Mouse (Mus musculus): ENCODE measurements around the gene Prpsap1. TPM values are rescaled to one million over a fixed set of nuclear protein-coding genes. Genes with fewer than 3 reads are reported as not detected.
A peak's percentile ranks its signal among the peaks of the same experiment; 100 is the strongest.

Prpsap1 gene
- polyA plus RNA-seq, 1 experiment from 2014 or later = 196 TPM

GRCm38 (mm10) chr11:116459786-116460185 is 34.2 kb downstream of the Prpsap1 start:
- Histone ChIP-seq H3K9ac (no peak overlapping the region), H3K4me1 (no peaks in the 10 kb centered on the region), H3K27ac (no peak overlapping the region), H3K36me3 (no peaks in the 10 kb centered on the region), H3K27me3 (replicated peaks) (no peaks in the 10 kb centered on the region), H3K4me2 (no peak overlapping the region), H3K4me3 (replicated peaks) (no peak overlapping the region), H3K9me3 (no peaks in the 10 kb centered on the region)
- 65% methylated on average over 4 of the region's 4 CpGs for WGBS
- no peak for ATAC-seq (ENCODE audit: insufficient read depth, low FRiP score, low read depth)

DNA sequence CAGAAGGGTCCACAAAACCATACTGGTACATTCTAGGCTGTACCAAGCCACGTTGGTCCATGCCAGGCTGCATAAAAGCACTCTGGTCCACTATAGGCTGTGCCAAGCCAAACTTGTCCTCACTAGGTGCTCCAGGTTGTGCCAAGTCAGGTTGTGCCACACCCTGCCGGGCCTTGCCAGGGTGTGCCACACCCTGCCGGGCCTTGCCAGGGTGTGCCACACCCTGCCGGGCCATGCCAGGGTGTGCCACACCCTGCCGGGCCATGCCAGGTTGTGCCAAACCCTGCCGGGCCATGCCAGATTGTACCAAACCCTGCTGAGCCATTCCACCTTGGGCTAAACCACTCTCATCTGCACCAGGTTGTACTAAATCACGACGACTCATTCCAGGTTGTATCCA is 37.8 kb downstream of the Prpsap1 start:
- ATAC-seq (ENCODE audit: insufficient read depth, low FRiP score, low read depth) = no peak
- Histone ChIP-seq H3K4me3 (replicated peaks) (no peak overlapping the region), H3K4me2 (no peak overlapping the region), H3K27me3 (replicated peaks) (no peaks in the 10 kb centered on the region), H3K9me3 (no peaks in the 10 kb centered on the region), H3K4me1 (no peaks in the 10 kb centered on the region), H3K27ac (no peak overlapping the region), H3K9ac (no peak overlapping the region), H3K36me3 (no peaks in the 10 kb centered on the region)
- WGBS = 82% methylated on average over 8 of the region's 8 CpGs

- no peak overlapping the region for H3K9ac ChIP-seq
- no peak for ATAC-seq (ENCODE audit: insufficient read depth, low FRiP score, low read depth)
- WGBS = 86% methylated on average over 10 of the region's 10 CpGs
- H3K4me2 ChIP-seq = no peak overlapping the region
- H3K4me1 ChIP-seq = no peaks in the 10 kb centered on the region
- no peaks in the 10 kb centered on the region for H3K27me3 ChIP-seq (replicated peaks)
- H3K9me3 ChIP-seq = no peaks in the 10 kb centered on the region
- no peak overlapping the region for H3K27ac ChIP-seq
- no peaks in the 10 kb centered on the region for H3K36me3 ChIP-seq
- no peak overlapping the region for H3K4me3 ChIP-seq (replicated peaks)
Observed at GRCm38 (mm10) chr11:116453889-116454288, 40.1 kb downstream of the Prpsap1 start.

- Histone ChIP-seq H3K9me3 (no peaks in the 10 kb centered on the region), H3K27me3 (replicated peaks) (0 out of 2 replicates have a peak, but pooled peaks cover 14% of the 10 kb centered on the region), H3K9ac (no peak overlapping the region), H3K27ac (no peak overlapping the region), H3K36me3 (no peaks in the 10 kb centered on the region), H3K4me2 (no peak overlapping the region), H3K4me3 (replicated peaks) (no peak overlapping the region), H3K4me1 (peaks cover 11% of the 10 kb centered on the region; the same call in 1 of the 2 replicates)
- ATAC-seq (ENCODE audit: insufficient read depth, low FRiP score, low read depth) = no peak
- 94% methylated on average over 3 of the region's 3 CpGs for WGBS
Observed at GRCm38 (mm10) chr11:116449341-116449740, 44.7 kb downstream of the Prpsap1 start.

- no peak for ATAC-seq (ENCODE audit: insufficient read depth, low FRiP score, low read depth)
- Histone ChIP-seq H3K27me3 (replicated peaks) (0 out of 2 replicates have a peak, but pooled peaks cover 14% of the 10 kb centered on the region), H3K36me3 (no peaks in the 10 kb centered on the region), H3K27ac (no peak overlapping the region), H3K9ac (no peak overlapping the region), H3K4me3 (replicated peaks) (no peak overlapping the region), H3K9me3 (no peaks in the 10 kb centered on the region), H3K4me1 (peaks cover 11% of the 10 kb centered on the region; the same call in 1 of the 2 replicates), H3K4me2 (no peak overlapping the region)
- 69% methylated on average over 5 of the region's 5 CpGs for WGBS
Observed at GRCm38 (mm10) chr11:116447822-116448221, 46.2 kb downstream of the Prpsap1 start.

DNA sequence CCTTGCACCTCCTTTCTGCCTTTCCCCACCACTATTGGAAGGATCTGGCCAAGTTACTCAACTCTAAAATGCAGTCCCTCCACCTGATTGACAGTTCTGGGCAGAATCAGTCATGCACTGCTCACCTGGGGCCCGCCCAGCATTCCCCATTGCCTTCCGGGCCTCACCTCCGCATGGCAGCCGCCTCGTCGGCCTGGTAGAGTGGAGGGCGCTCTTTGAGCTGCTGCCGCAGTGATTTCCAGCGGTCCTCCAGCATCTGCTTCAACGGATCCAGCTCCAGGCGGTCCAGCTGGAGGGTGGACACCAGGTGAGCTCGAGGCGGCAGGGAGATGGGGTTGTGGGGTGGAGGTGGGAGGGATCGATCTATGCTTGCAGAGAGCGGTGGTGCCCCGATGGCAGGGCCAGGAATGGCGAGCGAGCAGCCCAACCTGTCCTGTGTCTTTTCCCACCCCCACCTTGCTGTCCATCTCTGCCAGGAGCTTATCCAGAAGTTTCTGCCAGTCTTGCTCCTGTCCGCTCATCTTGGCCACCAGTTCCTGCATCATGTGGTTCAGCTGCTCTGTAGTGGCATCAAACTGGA is 47.6 kb downstream of the Prpsap1 start:
- peak; percentile 33; the same call in 1 of the 2 replicates for ATAC-seq (ENCODE audit: insufficient read depth, low FRiP score, low read depth)
- H3K4me1 ChIP-seq = peaks cover 11% of the 10 kb centered on the region; the same call in 1 of the 2 replicates
- peak overlapping the region; percentile 16; the same call in 1 of the 2 replicates for H3K4me3 ChIP-seq (replicated peaks)
- H3K36me3 ChIP-seq = no peaks in the 10 kb centered on the region
- H3K27ac ChIP-seq = no peak overlapping the region
- no peak overlapping the region for H3K9ac ChIP-seq
- peak overlapping the region; percentile 49 for H3K4me2 ChIP-seq
- no peaks in the 10 kb centered on the region for H3K9me3 ChIP-seq
- 0 out of 2 replicates have a peak, but pooled peaks cover 14% of the 10 kb centered on the region for H3K27me3 ChIP-seq (replicated peaks)
- 10% methylated on average over 19 of the region's 19 CpGs for WGBS

- Histone ChIP-seq H3K4me1 (peaks cover 11% of the 10 kb centered on the region; the same call in 1 of the 2 replicates), H3K9me3 (no peaks in the 10 kb centered on the region), H3K36me3 (no peaks in the 10 kb centered on the region), H3K27me3 (replicated peaks) (0 out of 2 replicates have a peak, but pooled peaks cover 14% of the 10 kb centered on the region), H3K27ac (no peak overlapping the region), H3K4me3 (replicated peaks) (no peak overlapping the region), H3K9ac (no peak overlapping the region), H3K4me2 (peak overlapping the region; percentile 49; the same call in 1 of the 2 replicates)
- ATAC-seq (ENCODE audit: insufficient read depth, low FRiP score, low read depth) = peak; percentile 17; the same call in 1 of the 2 replicates
- 29% methylated on average over 16 of the region's 16 CpGs for WGBS
Observed at GRCm38 (mm10) chr11:116445596-116446307, 48.2 kb downstream of the Prpsap1 start.

DNA sequence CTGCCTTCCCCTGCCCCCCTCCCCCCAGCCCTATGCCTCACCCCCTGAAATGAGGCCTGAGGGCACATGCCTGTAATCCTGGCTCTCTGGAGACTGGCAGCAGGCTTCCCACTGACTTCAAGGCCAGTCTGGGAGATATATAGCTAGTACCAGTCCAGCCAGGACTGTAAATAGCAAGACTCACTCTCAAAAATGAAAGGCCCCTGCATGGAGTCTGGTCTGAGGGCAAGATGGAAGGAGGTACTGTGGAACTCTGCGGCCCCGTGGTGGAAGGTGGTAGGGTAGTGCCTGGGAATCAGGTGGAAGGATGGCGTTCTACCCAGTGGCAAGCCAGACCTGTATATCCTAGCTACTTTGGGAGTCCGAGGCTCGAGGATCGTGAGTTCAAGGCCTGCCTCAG is 50.1 kb downstream of the Prpsap1 start:
- Histone ChIP-seq H3K36me3 (0 out of 2 replicates have a peak, but pooled peaks cover 4% of the 10 kb centered on the region), H3K27me3 (replicated peaks) (0 out of 2 replicates have a peak, but pooled peaks cover 14% of the 10 kb centered on the region), H3K9me3 (no peaks in the 10 kb centered on the region), H3K9ac (no peak overlapping the region), H3K4me1 (peaks cover 11% of the 10 kb centered on the region; the same call in 1 of the 2 replicates), H3K4me2 (no peak overlapping the region), H3K27ac (no peak overlapping the region), H3K4me3 (replicated peaks) (no peak overlapping the region)
- 86% methylated on average over 6 of the region's 6 CpGs for WGBS
- no peak for ATAC-seq (ENCODE audit: insufficient read depth, low FRiP score, low read depth)

GRCm38 (mm10) chr11:116443311-116443710 is 50.7 kb downstream of the Prpsap1 start:
- ATAC-seq (ENCODE audit: insufficient read depth, low FRiP score, low read depth) = no peak

DNA sequence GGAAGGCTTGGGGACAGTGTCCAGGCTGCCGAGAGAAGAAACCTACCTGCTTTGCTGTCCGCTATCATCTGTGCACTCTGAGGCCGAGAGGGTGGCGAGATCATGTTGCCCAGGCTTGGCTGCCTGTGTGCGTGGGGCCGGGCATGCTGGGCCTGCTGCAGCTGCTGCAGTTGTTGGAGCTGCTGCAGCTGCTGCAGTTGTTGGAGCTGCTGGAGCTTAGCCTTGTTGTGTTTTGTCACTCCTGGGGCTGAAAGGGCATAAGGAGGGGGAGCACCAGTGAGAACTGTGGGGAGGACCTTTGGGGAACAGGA is 51.2 kb downstream of the Prpsap1 start:
- Histone ChIP-seq H3K9me3 (no peaks in the 10 kb centered on the region), H3K4me2 (no peak overlapping the region), H3K4me3 (replicated peaks) (no peak overlapping the region), H3K27ac (no peak overlapping the region), H3K27me3 (replicated peaks) (0 out of 2 replicates have a peak, but pooled peaks cover 10% of the 10 kb centered on the region), H3K36me3 (0 out of 2 replicates have a peak, but pooled peaks cover 4% of the 10 kb centered on the region), H3K4me1 (peaks cover 11% of the 10 kb centered on the region; the same call in 1 of the 2 replicates), H3K9ac (no peak overlapping the region; the same call in 1 of the 2 replicates)
- ATAC-seq (ENCODE audit: insufficient read depth, low FRiP score, low read depth) = no peak
- 65% methylated on average over 6 of the region's 6 CpGs for WGBS

More at GRCm38 (mm10) chr11:116443311-116443710, 50.7 kb downstream of the Prpsap1 start:
- WGBS = 83% methylated on average over 6 of the region's 6 CpGs
- Histone ChIP-seq H3K4me1 (peaks cover 11% of the 10 kb centered on the region; the same call in 1 of the 2 replicates), H3K4me3 (replicated peaks) (no peak overlapping the region), H3K9ac (no peak overlapping the region), H3K27ac (no peak overlapping the region), H3K9me3 (no peaks in the 10 kb centered on the region), H3K27me3 (replicated peaks) (0 out of 2 replicates have a peak, but pooled peaks cover 14% of the 10 kb centered on the region), H3K4me2 (no peak overlapping the region), H3K36me3 (0 out of 2 replicates have a peak, but pooled peaks cover 4% of the 10 kb centered on the region)

DNA sequence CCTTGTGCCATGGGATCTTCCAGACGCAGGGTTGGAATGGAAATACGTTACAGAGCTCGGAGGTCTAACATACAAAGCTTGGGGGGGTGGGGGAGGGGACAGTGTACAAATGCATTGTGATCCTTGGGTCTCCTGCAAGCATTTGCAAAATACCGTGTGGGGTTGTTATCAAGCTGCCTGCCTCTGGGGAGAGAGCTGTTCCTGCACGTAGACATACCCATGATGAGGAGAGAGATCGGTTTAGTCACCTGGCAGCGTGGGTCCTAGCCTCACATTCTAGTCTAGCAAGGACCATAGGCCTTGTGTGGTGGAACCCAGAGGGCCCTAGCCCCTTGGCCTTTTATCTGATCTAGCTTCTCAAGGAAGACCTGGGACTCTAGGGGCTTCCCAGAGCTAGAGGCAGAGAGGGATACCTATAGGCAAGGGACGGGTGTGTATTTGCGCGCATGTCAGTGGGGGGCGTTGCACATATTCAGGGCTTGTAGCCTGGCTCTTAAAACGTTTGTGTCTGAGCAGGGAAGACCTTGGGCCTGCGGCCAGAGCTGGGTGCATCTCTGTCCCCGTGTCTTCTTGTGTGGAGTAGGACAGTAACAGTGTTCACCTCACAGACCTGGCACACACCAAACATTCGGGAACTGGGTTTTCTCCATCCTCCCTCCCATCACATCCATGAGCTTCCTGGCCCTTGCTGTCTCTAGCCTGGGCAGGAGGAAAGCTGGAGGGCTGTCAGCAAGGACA is 51.7 kb downstream of the Prpsap1 start:
- no peak overlapping the region for H3K4me2 ChIP-seq
- 0 out of 2 replicates have a peak, but pooled peaks cover 8% of the 10 kb centered on the region for H3K36me3 ChIP-seq
- H3K27ac ChIP-seq = no peak overlapping the region
- H3K27me3 ChIP-seq (replicated peaks) = 0 out of 2 replicates have a peak, but pooled peaks cover 6% of the 10 kb centered on the region
- H3K4me1 ChIP-seq = peaks cover 13% of the 10 kb centered on the region; the same call in 1 of the 2 replicates
- H3K9ac ChIP-seq = no peak overlapping the region
- ATAC-seq (ENCODE audit: insufficient read depth, low FRiP score, low read depth) = no peak
- WGBS = 72% methylated on average over 15 of the region's 15 CpGs
- no peaks in the 10 kb centered on the region for H3K9me3 ChIP-seq
- H3K4me3 ChIP-seq (replicated peaks) = no peak overlapping the region

Measured in stomach, embryonic 15.5 days (tissue).